Mouse (Mus musculus) myocyte (in vitro differentiated cells): ENCODE data around the gene A830031A19Rik. TPM values are rescaled to one million over a fixed set of nuclear protein-coding genes. Genes with fewer than 3 reads are reported as not detected.

ENCODE experiments used
- H3K27me3 ChIP-seq: one replicate; pipeline ENCODE4 v1.6.1; 2011; ENCODE audit not compliant: control insufficient read depth, insufficient read depth, insufficient read length
- H3K36me3 ChIP-seq: one replicate; pipeline ENCODE4 v1.6.1; 2011; ENCODE audit not compliant: control insufficient read depth, insufficient read depth
- H3K4me2 ChIP-seq: one replicate; pipeline ENCODE4 v1.6.1; 2011; ENCODE audit warnings: low read depth, control low read depth
- H3K4me3 ChIP-seq: one replicate; pipeline ENCODE4 v1.5.1; 2011; ENCODE audit warnings: mild to moderate bottlenecking, control low read depth, moderate library complexity
- H3K79me2 ChIP-seq: one replicate; pipeline ENCODE4 v1.6.1; 2011; ENCODE audit not compliant: control insufficient read depth, insufficient read depth
- H3ac ChIP-seq: one replicate; pipeline ENCODE4 v1.6.1; 2011; ENCODE audit not compliant: control insufficient read depth, insufficient read length
- CEBPB ChIP-seq: IDR thresholded peaks from 2 replicates; pipeline ENCODE4 v1.6.1; 2011; ENCODE audit warnings: mild to moderate bottlenecking, moderate library complexity; ENCODE audit not compliant: poor library complexity, insufficient read depth, severe bottlenecking
- E2F4 ChIP-seq: IDR thresholded peaks from one replicate; pipeline ENCODE4 v1.6.1; 2011; ENCODE audit warnings: mild to moderate bottlenecking, control low read depth, moderate library complexity; ENCODE audit not compliant: insufficient read depth
- MAX ChIP-seq: IDR thresholded peaks from one replicate; pipeline ENCODE4 v1.6.1; 2011; ENCODE audit warnings: low read depth, mild to moderate bottlenecking, control low read depth
- MYOD1 ChIP-seq, 3 experiments: IDR thresholded peaks; one replicate each; pipeline ENCODE4 v1.6.1; 2011; ENCODE audit warnings: control low read depth in 2 of 3, low read depth in 2 of 3, mild to moderate bottlenecking in 2 of 3, moderate library complexity in 1 of 3; ENCODE audit not compliant: insufficient read length in 2 of 3, control insufficient read depth in 1 of 3
- MYOG ChIP-seq, 3 experiments: IDR thresholded peaks; one replicate each; pipeline ENCODE4 v1.6.1; 2011; ENCODE audit warnings: control low read depth in 2 of 3, low read depth in 2 of 3, mild to moderate bottlenecking in 2 of 3; ENCODE audit not compliant: insufficient read length in 2 of 3, control insufficient read depth in 1 of 3, insufficient read depth in 1 of 3
- POLR2A ChIP-seq: IDR thresholded peaks from one replicate; pipeline ENCODE4 v1.6.1; 2011; ENCODE audit warnings: low read depth, mild to moderate bottlenecking, control low read depth, moderate library complexity; ENCODE audit not compliant: insufficient read length
- POLR2AphosphoS2 ChIP-seq: IDR thresholded peaks from one replicate; pipeline ENCODE4 v1.6.1; 2011; ENCODE audit warnings: low read depth, control low read depth; ENCODE audit not compliant: insufficient read length
- REST ChIP-seq: IDR thresholded peaks from one replicate; pipeline ENCODE4 v1.6.1; 2011; ENCODE audit warnings: mild to moderate bottlenecking, control low read depth, moderate library complexity; ENCODE audit not compliant: insufficient read depth, insufficient read length
- SRF ChIP-seq: IDR thresholded peaks from one replicate; pipeline ENCODE4 v1.6.1; 2011; ENCODE audit warnings: low read depth; ENCODE audit not compliant: control insufficient read depth, insufficient read length
- TCF12 ChIP-seq: IDR thresholded peaks from one replicate; pipeline ENCODE4 v1.6.1; 2011; ENCODE audit warnings: mild to moderate bottlenecking, control low read depth; ENCODE audit not compliant: poor library complexity, insufficient read depth, severe bottlenecking
- TCF3 ChIP-seq: IDR thresholded peaks from one replicate; pipeline ENCODE4 v1.6.1; 2011; ENCODE audit warnings: low read depth, control low read depth; ENCODE audit not compliant: insufficient read length
- USF1 ChIP-seq: IDR thresholded peaks from one replicate; pipeline ENCODE4 v1.6.1; 2011; ENCODE audit warnings: low read depth, mild to moderate bottlenecking, control low read depth, moderate library complexity
- polyA plus RNA-seq: library from polyadenylated mRNA; unstranded; fragments of >200 nt; fragmentation: generic; extraction: Trizol; gene quantifications from one replicate; pipeline ENCODE4 v1.2.1, GENCODE M21; 2012; ENCODE audit warnings: missing spikeins

The A830031A19Rik gene
- polyA plus RNA-seq, 1 experiment: not detected

DNA sequence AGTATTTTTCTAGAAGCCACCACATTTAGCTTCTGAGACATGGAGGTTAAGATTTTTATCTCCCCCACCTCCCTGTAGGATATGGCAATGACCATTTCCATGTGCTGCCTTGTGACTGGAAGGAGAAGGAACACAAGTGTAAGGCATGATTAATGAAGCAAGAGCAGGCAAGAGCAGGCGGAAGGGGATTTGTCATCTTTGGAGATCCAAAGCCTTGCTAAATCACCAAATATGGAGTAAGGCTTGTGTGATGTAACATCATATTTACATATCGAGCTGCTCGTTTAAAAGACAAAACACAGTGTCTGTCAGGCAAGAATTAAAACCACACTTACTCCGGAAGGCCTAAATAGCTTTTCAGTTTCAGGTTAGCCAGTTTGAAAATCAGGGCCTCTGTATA is 12.2 kb upstream of the A830031A19Rik start:
- H3K4me3 ChIP-seq: no peak overlapping the region
- peaks cover 8% of the 10 kb centered on the region for H3K27me3 ChIP-seq
- no peaks in the 10 kb centered on the region for H3K79me2 ChIP-seq
- no peak for TF ChIP-seq E2F4
- TF ChIP-seq REST: no peak
- no peak for TF ChIP-seq TCF3
- TF ChIP-seq CEBPB: no peak
- TF ChIP-seq MAX: no peak
- no peak for TF ChIP-seq MYOD1 (IDR thresholded peaks at IDR 0.05; ENCODE audit: control insufficient read depth in 1 of 3, insufficient read length in 2 of 3, low read depth in 2 of 3)
- TF ChIP-seq TCF12: no peak
- no peak for TF ChIP-seq SRF
- no peak overlapping the region for H3ac ChIP-seq
- H3K4me2 ChIP-seq: peak overlapping the region; percentile 18
- no peaks in the 10 kb centered on the region for H3K36me3 ChIP-seq

DNA sequence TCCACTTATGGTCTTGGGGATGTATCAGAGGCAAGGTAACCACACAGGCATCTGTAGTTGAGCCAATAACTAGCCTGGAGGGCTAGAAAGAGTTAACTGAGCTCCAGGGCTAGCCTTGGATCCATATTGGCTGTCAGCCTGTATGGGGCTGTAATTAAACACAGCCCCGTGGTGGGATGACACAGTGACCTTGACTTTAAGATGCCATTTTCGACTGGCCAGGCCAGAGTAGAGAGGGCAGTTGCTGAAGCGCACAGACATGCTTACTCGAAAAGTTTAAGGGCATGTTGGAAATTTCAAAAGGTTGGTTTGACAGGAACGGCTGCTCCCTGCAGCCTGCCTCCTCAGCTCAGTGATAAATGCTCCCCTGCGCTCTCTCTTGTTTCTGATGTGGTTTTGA is 11.1 kb upstream of the A830031A19Rik start:
- Histone ChIP-seq H3K4me3 (no peak overlapping the region), H3ac (no peak overlapping the region), H3K27me3 (peaks cover 19% of the 10 kb centered on the region), H3K36me3 (no peaks in the 10 kb centered on the region), H3K79me2 (no peaks in the 10 kb centered on the region), H3K4me2 (no peak overlapping the region)
- TF ChIP-seq E2F4 (no peak), TCF12 (no peak), POLR2AphosphoS2 (no peak), MYOD1 (IDR thresholded peaks at IDR 0.05; ENCODE audit: control insufficient read depth in 1 of 3, insufficient read length in 2 of 3, low read depth in 2 of 3) (no peak), REST (no peak), TCF3 (no peak), MYOG (IDR thresholded peaks at IDR 0.05; ENCODE audit: control insufficient read depth in 1 of 3, insufficient read depth in 1 of 3, insufficient read length in 2 of 3, low read depth in 2 of 3) (no peak), SRF (no peak), USF1 (no peak), POLR2A (no peak)

DNA sequence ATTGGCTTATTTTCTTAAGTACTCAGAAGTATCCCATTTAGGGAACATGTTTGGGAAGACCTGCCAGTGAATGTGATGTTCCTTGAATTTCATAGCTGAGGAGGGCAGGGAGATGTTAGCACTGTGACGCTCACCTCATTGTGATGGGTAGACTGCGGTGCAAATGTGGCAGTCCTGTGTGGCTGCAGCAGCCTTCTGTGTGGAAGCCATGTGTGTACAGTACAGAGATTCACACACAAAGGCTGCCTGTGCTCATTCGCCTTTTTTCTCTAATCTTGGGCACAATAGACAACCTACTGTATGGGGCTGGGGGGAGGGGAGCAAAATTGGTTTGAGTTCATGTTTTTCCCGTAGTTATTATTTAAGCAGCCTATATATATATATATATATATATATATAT is 9.7 kb upstream of the A830031A19Rik start:
- Histone ChIP-seq H3K79me2 (no peaks in the 10 kb centered on the region), H3K27me3 (peaks cover 32% of the 10 kb centered on the region), H3ac (no peak overlapping the region), H3K36me3 (no peaks in the 10 kb centered on the region), H3K4me3 (no peak overlapping the region), H3K4me2 (no peak overlapping the region)
- TF ChIP-seq USF1 (no peak), MYOD1 (IDR thresholded peaks at IDR 0.05; ENCODE audit: control insufficient read depth in 1 of 3, insufficient read length in 2 of 3, low read depth in 2 of 3) (no peak), POLR2AphosphoS2 (no peak), REST (no peak), E2F4 (no peak), TCF3 (no peak), TCF12 (no peak), POLR2A (no peak), MYOG (IDR thresholded peaks at IDR 0.05; ENCODE audit: control insufficient read depth in 1 of 3, insufficient read depth in 1 of 3, insufficient read length in 2 of 3, low read depth in 2 of 3) (no peak), MAX (no peak), CEBPB (no peak), SRF (no peak)

DNA sequence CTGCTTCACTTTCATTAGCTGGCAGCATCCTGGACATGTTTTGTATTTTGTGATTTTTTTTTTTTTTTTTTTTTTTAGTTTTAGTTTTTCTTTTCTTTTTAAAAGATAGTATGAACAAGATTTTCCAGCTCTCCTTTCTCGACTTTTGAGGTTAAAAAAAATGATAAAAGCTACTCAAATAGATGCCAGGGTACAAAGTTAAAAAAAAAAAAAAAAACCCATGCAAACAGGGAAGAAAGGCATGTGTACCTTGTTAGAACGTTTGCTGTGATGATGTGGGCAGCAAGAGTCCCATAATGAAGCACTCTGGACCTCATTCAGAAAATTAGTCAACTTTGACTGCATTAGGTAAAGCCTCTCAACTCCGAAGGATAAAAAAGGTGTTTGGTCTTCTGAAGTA is 9.2 kb upstream of the A830031A19Rik start:
- Histone ChIP-seq H3K4me3 (no peak overlapping the region), H3K27me3 (peaks cover 37% of the 10 kb centered on the region), H3K79me2 (no peaks in the 10 kb centered on the region), H3K4me2 (no peak overlapping the region), H3K36me3 (no peaks in the 10 kb centered on the region), H3ac (no peak overlapping the region)
- no peak for TF ChIP-seq E2F4
- TF ChIP-seq POLR2A: no peak
- TF ChIP-seq MYOG (IDR thresholded peaks at IDR 0.05; ENCODE audit: control insufficient read depth in 1 of 3, insufficient read depth in 1 of 3, insufficient read length in 2 of 3, low read depth in 2 of 3): no peak
- TF ChIP-seq TCF12: no peak
- no peak for TF ChIP-seq CEBPB
- no peak for TF ChIP-seq MAX
- no peak for TF ChIP-seq USF1
- no peak for TF ChIP-seq REST
- no peak for TF ChIP-seq MYOD1 (IDR thresholded peaks at IDR 0.05; ENCODE audit: control insufficient read depth in 1 of 3, insufficient read length in 2 of 3, low read depth in 2 of 3)
- TF ChIP-seq POLR2AphosphoS2: no peak
- TF ChIP-seq TCF3: no peak
- no peak for TF ChIP-seq SRF

DNA sequence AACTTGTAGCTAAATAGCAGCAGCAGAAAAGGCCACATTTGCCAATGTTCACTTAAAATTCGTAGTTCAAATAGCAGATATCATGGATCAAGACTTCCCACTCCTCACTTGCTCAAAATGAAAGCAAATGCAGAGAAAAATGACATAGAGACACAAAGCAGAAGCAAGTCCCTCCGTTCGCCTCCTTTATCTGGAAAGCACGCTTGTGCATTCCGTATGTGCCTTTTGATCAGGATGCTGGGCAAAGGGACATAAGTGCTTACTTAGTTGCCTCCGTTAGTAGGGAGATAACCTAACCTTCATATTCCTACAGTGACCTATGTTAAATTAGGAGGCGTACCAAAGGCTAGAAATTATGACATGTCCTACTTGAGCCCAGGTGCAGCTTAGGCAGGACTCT is 8.6 kb upstream of the A830031A19Rik start:
- Histone ChIP-seq H3K36me3 (no peaks in the 10 kb centered on the region), H3K4me3 (no peak overlapping the region), H3K27me3 (peaks cover 43% of the 10 kb centered on the region), H3ac (no peak overlapping the region), H3K4me2 (no peak overlapping the region), H3K79me2 (no peaks in the 10 kb centered on the region)
- TF ChIP-seq TCF12 (no peak), REST (no peak)
